Mouse (Mus musculus) kidney, embryonic 16.5 days (tissue): ENCODE data around the gene Ppip5k1. TPM values are rescaled to one million over a fixed set of nuclear protein-coding genes. Genes with fewer than 3 reads are reported as not detected.
"Not testable (repeated sequence)": the region's sequence is repeated elsewhere in the genome, so short reads cannot be mapped to it uniquely, and the experiment has no call there.

Experiments used
- ATAC-seq: fragments of 200-750 bp; cut with Nextera tagmentation; 2 replicates; pipeline ENCODE4 v1.8.0; 2017; ENCODE audit warnings: moderate TSS enrichment; ENCODE audit not compliant: low FRiP score, low TSS enrichment
- H3K27ac ChIP-seq: fragments of 300-500 bp; sonication (generic); 2 replicates; pipeline ENCODE4 v1.5.1; 2014; ENCODE audit warnings: low read length
- H3K27me3 ChIP-seq: fragments of 300-500 bp; sonication (generic); 2 replicates; pipeline ENCODE4 v1.6.1; 2014; ENCODE audit warnings: low read length, control low read depth, mixed read lengths; ENCODE audit not compliant: insufficient read depth
- H3K36me3 ChIP-seq: fragments of 300-500 bp; sonication (generic); 2 replicates; pipeline ENCODE4 v1.6.1; 2014; ENCODE audit warnings: low read length, control low read depth, mixed read lengths; ENCODE audit not compliant: insufficient read depth
- H3K4me1 ChIP-seq: fragments of 300-500 bp; sonication (generic); 2 replicates; pipeline ENCODE4 v1.6.1; 2014; ENCODE audit warnings: low read length, control low read depth, mixed read lengths; ENCODE audit not compliant: insufficient read depth
- H3K4me2 ChIP-seq: fragments of 300-500 bp; sonication (generic); replicated peaks from 2 replicates; pipeline ENCODE4 v1.6.1; 2014; ENCODE audit warnings: low read depth, low read length
- H3K4me3 ChIP-seq: fragments of 300-500 bp; sonication (generic); 2 replicates; pipeline ENCODE4 v1.5.1; 2014; ENCODE audit warnings: mild to moderate bottlenecking, low read length
- H3K9ac ChIP-seq: fragments of 300-500 bp; sonication (generic); replicated peaks from 2 replicates; pipeline ENCODE4 v1.6.1; 2014; ENCODE audit warnings: low read length
- H3K9me3 ChIP-seq: fragments of 300-500 bp; sonication (generic); 2 replicates; pipeline ENCODE4 v1.6.1; 2016; ENCODE audit warnings: low read length, control low read depth
- WGBS: fragments of 180-500 bp; shearing (Covaris S2); extraction: QIAGEN DNeasy Blood & Tissue Kit; methylation state at CpG from one replicate; pipeline ENCODE4 v1.1.7; 2014; 5-methylcytosine and 5-hydroxymethylcytosine counted together
- polyA plus RNA-seq: library from polyadenylated mRNA; unstranded; fragments of >200 nt; fragmentation: Nextera tagmentation; extraction: Ambion mirVana; gene quantifications from 2 replicates; pipeline ENCODE4 v1.2.1, GENCODE M21; 2015

The Ppip5k1 gene
- polyA plus RNA-seq, result 14.4 and 15.8 TPM in 2 replicates

- H3K4me3 ChIP-seq, result peak within 1 kb of the TSS; percentile 76
- H3K9ac ChIP-seq, result peak within 1 kb of the TSS; percentile 82
- H3K27ac ChIP-seq, result no peak within 1 kb of the TSS
- H3K27me3 ChIP-seq, result peaks cover 14% of the 10 kb centered on the region
- peaks cover 16% of the 10 kb centered on the region for H3K4me1 ChIP-seq
- peak within 1 kb of the TSS; percentile 84 for H3K4me2 ChIP-seq
- peak; percentile 97 for ATAC-seq
- no peaks in the 10 kb centered on the region for H3K9me3 ChIP-seq
- under 1% methylated on average over 57 of the region's 58 CpGs for whole genome bisulfite sequencing
- no peaks in the 10 kb centered on the region for H3K36me3 ChIP-seq
Measured at GRCm38 (mm10) chr2:121354820-121355592, at the start of gene Ppip5k1. Gene Ppip5k1 (minus strand): TSS chr2:121355396.

GRCm38 (mm10) chr2:121403296-121403695 lies 48.1 kb upstream of the Ppip5k1 start:
- H3K27ac ChIP-seq, result no peak overlapping the region
- no peaks in the 10 kb centered on the region for H3K36me3 ChIP-seq
- ATAC-seq, result no peak
- no peaks in the 10 kb centered on the region for H3K9me3 ChIP-seq
- no peak overlapping the region for H3K4me3 ChIP-seq
- no peaks in the 10 kb centered on the region for H3K27me3 ChIP-seq
- H3K9ac ChIP-seq, result no peak overlapping the region
- H3K4me1 ChIP-seq, result no peaks in the 10 kb centered on the region
- H3K4me2 ChIP-seq, result no peak overlapping the region

GRCm38 (mm10) chr2:121396624-121397023 lies 41.4 kb upstream of the Ppip5k1 start:
- H3K36me3 ChIP-seq, result no peaks in the 10 kb centered on the region
- H3K27ac ChIP-seq, result no peak overlapping the region
- H3K4me3 ChIP-seq, result no peak overlapping the region
- no peaks in the 10 kb centered on the region for H3K9me3 ChIP-seq
- WGBS, result 17% methylated on average over 8 of the region's 8 CpGs
- no peak for ATAC-seq
- H3K27me3 ChIP-seq, result no peaks in the 10 kb centered on the region
- H3K4me2 ChIP-seq, result no peak overlapping the region
- H3K9ac ChIP-seq, result no peak overlapping the region
- H3K4me1 ChIP-seq, result no peaks in the 10 kb centered on the region

DNA sequence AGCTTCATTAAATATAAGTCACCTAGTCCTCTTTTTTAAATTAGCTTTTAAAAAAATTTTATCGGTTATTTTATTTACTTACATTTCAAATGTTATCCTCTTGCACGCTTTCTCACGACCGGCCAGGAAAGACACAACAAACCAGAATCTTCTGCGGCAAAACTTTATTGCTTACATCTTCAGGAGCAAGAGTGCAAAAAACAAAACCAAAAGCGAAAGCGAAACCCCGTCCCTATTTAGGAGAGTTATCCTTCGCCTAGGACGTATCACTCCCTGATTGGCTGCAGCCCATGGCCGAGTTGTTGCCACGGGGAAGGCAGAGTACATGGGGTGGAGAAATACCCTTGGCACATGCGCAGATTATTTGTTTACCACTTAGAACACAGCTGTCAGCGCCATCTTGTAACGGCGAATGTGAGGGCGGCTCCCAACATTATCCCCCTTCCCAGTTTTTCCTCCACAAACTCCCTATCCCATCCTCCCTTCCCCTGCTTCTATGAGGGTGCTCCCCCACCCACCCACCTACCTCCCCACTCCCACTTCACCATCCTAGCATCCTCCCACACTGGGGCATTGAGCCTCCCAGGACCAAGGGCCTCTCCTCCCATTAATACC lies 31.9 kb upstream of the Ppip5k1 start, which contains the start of gene Strc:
Gene Strc (minus strand): TSS at position 208 of the 615 bp plus-strand sequence.
- H3K9me3 ChIP-seq, H3K4me3 ChIP-seq, H3K9ac ChIP-seq, H3K36me3 ChIP-seq, H3K4me1 ChIP-seq, H3K4me2 ChIP-seq, ATAC-seq, H3K27ac ChIP-seq, H3K27me3 ChIP-seq: not testable (repeated sequence)
- 96% methylated on average over 15 of the region's 17 CpGs for WGBS

GRCm38 (mm10) chr2:121374766-121375165 lies 19.6 kb upstream of the Ppip5k1 start:
- H3K9ac ChIP-seq, result no peak overlapping the region
- 43% methylated on average over 2 of the region's 2 CpGs for WGBS
- H3K4me3 ChIP-seq, result no peak overlapping the region
- ATAC-seq, result no peak
- H3K4me1 ChIP-seq, result no peaks in the 10 kb centered on the region
- H3K36me3 ChIP-seq, result no peaks in the 10 kb centered on the region
- H3K4me2 ChIP-seq, result no peak overlapping the region
- no peak overlapping the region for H3K27ac ChIP-seq
- no peaks in the 10 kb centered on the region for H3K27me3 ChIP-seq
- H3K9me3 ChIP-seq, result no peaks in the 10 kb centered on the region

- no peaks in the 10 kb centered on the region for H3K4me1 ChIP-seq
- no peaks in the 10 kb centered on the region for H3K36me3 ChIP-seq
- no peaks in the 10 kb centered on the region for H3K27me3 ChIP-seq
- H3K4me2 ChIP-seq, result no peak overlapping the region
- WGBS, result 67% methylated on average over 3 of the region's 3 CpGs
- H3K27ac ChIP-seq, result no peak overlapping the region
- H3K9ac ChIP-seq, result no peak overlapping the region
- no peak overlapping the region for H3K4me3 ChIP-seq
- ATAC-seq, result no peak
- no peaks in the 10 kb centered on the region for H3K9me3 ChIP-seq
Measured at GRCm38 (mm10) chr2:121372266-121372665, 17.1 kb upstream of the Ppip5k1 start.

DNA sequence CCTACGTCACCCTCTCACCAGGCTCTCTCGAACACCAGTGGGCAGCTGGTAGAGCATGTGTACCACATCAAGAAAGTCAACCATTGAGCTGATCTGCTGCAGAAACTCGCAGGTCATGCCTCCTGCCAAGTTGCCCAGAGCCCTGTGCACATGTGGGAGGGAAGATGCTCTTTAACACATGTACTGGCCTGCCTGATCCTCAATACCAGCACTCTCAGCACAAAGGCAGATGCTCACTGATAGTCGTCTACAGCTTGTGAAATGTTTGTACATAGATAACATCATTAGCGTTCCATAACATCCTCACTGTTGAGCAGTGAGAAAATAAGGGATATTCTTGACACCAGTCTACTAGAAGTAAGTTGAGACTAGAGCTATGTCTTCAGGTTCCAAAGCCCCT lies 15.7 kb upstream of the Ppip5k1 start:
- H3K9ac ChIP-seq, result no peak overlapping the region
- H3K36me3 ChIP-seq, result no peaks in the 10 kb centered on the region
- no peaks in the 10 kb centered on the region for H3K4me1 ChIP-seq
- H3K4me2 ChIP-seq, result no peak overlapping the region
- WGBS, result 88% methylated on average over 5 of the region's 5 CpGs
- no peak overlapping the region for H3K27ac ChIP-seq
- no peak for ATAC-seq
- H3K9me3 ChIP-seq, result no peaks in the 10 kb centered on the region
- H3K27me3 ChIP-seq, result no peaks in the 10 kb centered on the region
- H3K4me3 ChIP-seq, result no peak overlapping the region

GRCm38 (mm10) chr2:121368831-121369230 lies 13.6 kb upstream of the Ppip5k1 start:
- no peaks in the 10 kb centered on the region for H3K36me3 ChIP-seq
- H3K27ac ChIP-seq, result no peak overlapping the region
- no peak overlapping the region for H3K4me3 ChIP-seq
- 96% methylated on average over 2 of the region's 2 CpGs for WGBS
- no peak for ATAC-seq
- no peaks in the 10 kb centered on the region for H3K9me3 ChIP-seq
- no peak overlapping the region for H3K4me2 ChIP-seq
- no peak overlapping the region for H3K9ac ChIP-seq
- H3K4me1 ChIP-seq, result no peaks in the 10 kb centered on the region
- no peaks in the 10 kb centered on the region for H3K27me3 ChIP-seq

DNA sequence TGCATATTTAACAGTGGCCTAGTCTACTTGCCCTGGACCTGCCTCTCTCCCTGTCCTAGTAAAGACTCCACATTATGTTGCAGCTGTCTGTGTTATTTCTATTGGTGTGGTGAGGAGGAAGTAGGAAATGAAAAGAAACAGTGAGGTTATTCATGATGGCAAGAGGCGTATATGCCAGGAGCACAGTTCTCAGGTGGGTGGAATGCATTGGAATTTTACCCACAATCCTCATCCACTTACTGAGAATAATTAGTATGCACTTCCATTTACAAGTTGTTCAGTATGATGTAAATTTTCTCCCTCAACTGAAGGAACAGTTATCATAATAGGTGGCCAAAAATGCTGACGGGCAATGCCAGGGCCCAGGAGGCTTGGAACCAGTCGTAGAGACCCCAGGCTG lies 8.5 kb upstream of the Ppip5k1 start:
- no peak overlapping the region for H3K9ac ChIP-seq
- H3K27me3 ChIP-seq, result peaks cover 2% of the 10 kb centered on the region; the same call in 1 of the 2 replicates
- H3K4me1 ChIP-seq, result peaks cover 4% of the 10 kb centered on the region; the same call in 1 of the 2 replicates
- ATAC-seq, result no peak
- H3K4me2 ChIP-seq, result no peak overlapping the region
- no peak overlapping the region for H3K27ac ChIP-seq
- H3K36me3 ChIP-seq, result no peaks in the 10 kb centered on the region
- 80% methylated on average over 3 of the region's 3 CpGs for WGBS
- no peaks in the 10 kb centered on the region for H3K9me3 ChIP-seq
- H3K4me3 ChIP-seq, result no peak overlapping the region

DNA sequence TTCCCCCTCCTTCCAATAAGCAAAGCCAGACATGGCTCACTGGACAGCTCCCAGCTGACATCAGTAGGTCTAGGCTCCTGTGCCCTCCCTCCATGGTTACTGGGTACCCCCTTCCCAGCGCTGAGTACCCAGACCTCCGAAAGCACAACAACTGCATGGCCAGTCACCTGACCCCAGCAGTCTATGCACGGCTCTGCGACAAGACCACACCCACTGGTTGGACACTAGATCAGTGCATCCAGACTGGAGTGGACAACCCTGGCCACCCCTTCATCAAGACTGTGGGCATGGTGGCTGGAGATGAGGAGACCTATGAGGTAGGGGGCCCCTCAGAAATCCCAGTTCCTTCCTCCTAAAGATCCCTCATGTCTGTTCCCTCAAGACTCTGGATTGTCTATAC lies 4.3 kb upstream of the Ppip5k1 start:
- Histone ChIP-seq H3K4me2 (no peak overlapping the region), H3K9ac (no peak overlapping the region), H3K4me1 (peaks cover 9% of the 10 kb centered on the region), H3K27ac (no peak overlapping the region), H3K27me3 (peaks cover 14% of the 10 kb centered on the region), H3K36me3 (no peaks in the 10 kb centered on the region), H3K4me3 (no peak overlapping the region), H3K9me3 (no peaks in the 10 kb centered on the region)
- no peak for ATAC-seq
- 32% methylated on average over 4 of the region's 4 CpGs for WGBS
